Mouse (Mus musculus): Measurements from ENCODE around the gene Katnb1. TPM values are rescaled to one million over a fixed set of nuclear protein-coding genes. Genes with fewer than 3 reads are reported as not detected.
A peak's percentile ranks its signal among the peaks of the same experiment; 100 is the strongest.

The Katnb1 gene
- polyA plus RNA-seq, 1 experiment from 2014 or later: 29.5 TPM

GRCm38 (mm10) chr8:95081650-95082049 is 664 bp downstream of the Katnb1 start:
- Histone ChIP-seq H3K4me1 (ENCODE audit: insufficient read depth, low read length) (peaks cover 9% of the 10 kb centered on the region), H3K27ac (ENCODE audit: low read length) (peak overlapping the region; percentile 75; the same call in 1 of the 2 replicates), H3K9me3 (ENCODE audit: low read length) (no peaks in the 10 kb centered on the region), H3K4me2 (replicated peaks; ENCODE audit: low read depth, low read length) (peak overlapping the region; percentile 88), H3K36me3 (ENCODE audit: insufficient read depth, low read length) (0 out of 2 replicates have a peak, but pooled peaks cover 11% of the 10 kb centered on the region), H3K27me3 (ENCODE audit: insufficient read depth, low read length) (no peaks in the 10 kb centered on the region), H3K4me3 (ENCODE audit: low read length) (peak overlapping the region; percentile 89), H3K9ac (replicated peaks; ENCODE audit: low read length) (peak overlapping the region; percentile 84)
- 6% methylated on average over 11 of the region's 11 CpGs for WGBS
- ATAC-seq (ENCODE audit: low FRiP score, low TSS enrichment): no peak

DNA sequence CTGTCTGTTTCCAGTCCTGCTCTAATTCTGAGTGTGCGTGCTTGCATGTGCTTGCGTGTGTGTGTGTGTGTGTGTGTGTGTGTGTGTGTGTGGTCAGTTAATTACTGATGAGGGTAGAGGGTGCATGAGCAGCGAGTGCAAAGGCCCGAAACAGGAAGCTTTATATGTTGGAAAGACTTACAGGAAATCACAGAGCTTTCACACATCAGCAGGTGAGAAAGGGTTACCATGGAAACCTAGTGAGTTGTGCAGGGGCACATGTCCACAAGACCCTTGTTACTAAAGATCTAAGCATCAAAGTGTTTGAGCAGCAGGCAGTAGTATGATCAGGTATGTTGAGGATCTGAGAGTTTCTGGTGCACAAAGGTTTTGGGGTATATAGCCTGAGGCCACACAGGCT is 3.3 kb downstream of the Katnb1 start:
- ATAC-seq (ENCODE audit: low FRiP score, low TSS enrichment): no peak
- Histone ChIP-seq H3K9ac (replicated peaks; ENCODE audit: low read length) (no peak overlapping the region), H3K4me1 (ENCODE audit: insufficient read depth, low read length) (peaks cover 9% of the 10 kb centered on the region), H3K36me3 (ENCODE audit: insufficient read depth, low read length) (peaks cover 22% of the 10 kb centered on the region), H3K27me3 (ENCODE audit: insufficient read depth, low read length) (no peaks in the 10 kb centered on the region), H3K4me2 (replicated peaks; ENCODE audit: low read depth, low read length) (no peak overlapping the region), H3K9me3 (ENCODE audit: low read length) (no peaks in the 10 kb centered on the region), H3K4me3 (ENCODE audit: low read length) (no peak overlapping the region), H3K27ac (ENCODE audit: low read length) (no peak overlapping the region)
- WGBS: 91% methylated on average over 4 of the region's 4 CpGs

- Histone ChIP-seq H3K36me3 (ENCODE audit: insufficient read depth, low read length) (peaks cover 28% of the 10 kb centered on the region), H3K27me3 (ENCODE audit: insufficient read depth, low read length) (no peaks in the 10 kb centered on the region), H3K4me3 (ENCODE audit: low read length) (no peak overlapping the region), H3K27ac (ENCODE audit: low read length) (no peak overlapping the region), H3K9me3 (ENCODE audit: low read length) (no peaks in the 10 kb centered on the region), H3K9ac (replicated peaks; ENCODE audit: low read length) (no peak overlapping the region), H3K4me2 (replicated peaks; ENCODE audit: low read depth, low read length) (no peak overlapping the region), H3K4me1 (ENCODE audit: insufficient read depth, low read length) (peaks cover 9% of the 10 kb centered on the region)
- no peak for ATAC-seq (ENCODE audit: low FRiP score, low TSS enrichment)
- WGBS: 81% methylated on average over 10 of the region's 10 CpGs
Measured at GRCm38 (mm10) chr8:95084744-95085431, 3.9 kb downstream of the Katnb1 start.

DNA sequence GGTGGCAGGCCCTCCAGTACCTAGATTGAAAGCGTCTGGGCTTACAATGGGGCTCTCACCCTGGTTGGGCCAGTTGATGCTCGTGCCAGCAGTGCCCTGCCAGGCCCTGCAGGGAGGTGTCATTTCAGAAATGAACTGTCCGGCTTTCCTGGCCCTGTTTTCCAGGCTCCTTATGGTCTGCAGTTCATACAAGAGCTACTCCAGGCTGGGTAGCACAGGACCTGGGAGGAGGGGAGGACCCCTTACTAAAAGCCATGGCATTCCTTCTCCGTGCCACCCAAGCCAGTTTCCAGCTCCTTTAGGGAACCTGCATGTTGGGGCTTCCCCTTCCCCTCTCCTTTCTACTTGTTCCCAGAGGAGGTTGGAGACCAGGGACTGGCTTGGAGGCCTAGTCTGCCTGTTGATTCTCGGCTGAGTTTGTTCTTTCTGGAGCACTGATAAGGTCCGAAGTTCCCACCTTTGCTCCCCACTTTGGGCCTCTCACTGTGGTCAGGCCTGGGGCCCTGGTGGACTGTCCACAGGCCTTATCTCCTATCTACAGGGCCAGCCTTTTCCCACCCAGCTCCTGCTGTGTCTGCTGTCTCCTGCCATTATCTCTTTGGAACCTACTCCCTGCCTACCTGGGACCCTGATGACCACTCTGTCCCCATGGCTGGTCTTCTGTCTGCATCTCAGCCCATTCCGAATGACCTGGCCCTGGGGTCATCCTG is 4.6 kb downstream of the Katnb1 start:
- Histone ChIP-seq H3K27me3 (ENCODE audit: insufficient read depth, low read length) (no peaks in the 10 kb centered on the region), H3K4me2 (replicated peaks; ENCODE audit: low read depth, low read length) (no peak overlapping the region), H3K36me3 (ENCODE audit: insufficient read depth, low read length) (peaks cover 31% of the 10 kb centered on the region), H3K4me3 (ENCODE audit: low read length) (no peak overlapping the region), H3K9me3 (ENCODE audit: low read length) (no peaks in the 10 kb centered on the region), H3K27ac (ENCODE audit: low read length) (no peak overlapping the region), H3K9ac (replicated peaks; ENCODE audit: low read length) (no peak overlapping the region), H3K4me1 (ENCODE audit: insufficient read depth, low read length) (peaks cover 9% of the 10 kb centered on the region)
- no peak for ATAC-seq (ENCODE audit: low FRiP score, low TSS enrichment)
- WGBS: 91% methylated on average over 7 of the region's 7 CpGs

GRCm38 (mm10) chr8:95093574-95093973 is 12.6 kb downstream of the Katnb1 start:
- H3K4me2 ChIP-seq (replicated peaks; ENCODE audit: low read depth, low read length): no peak overlapping the region
- no peak overlapping the region for H3K27ac ChIP-seq (ENCODE audit: low read length)
- whole genome bisulfite sequencing: 86% methylated on average over 4 of the region's 4 CpGs
- H3K9ac ChIP-seq (replicated peaks; ENCODE audit: low read length): no peak overlapping the region
- H3K27me3 ChIP-seq (ENCODE audit: insufficient read depth, low read length): no peaks in the 10 kb centered on the region
- peaks cover 57% of the 10 kb centered on the region for H3K36me3 ChIP-seq (ENCODE audit: insufficient read depth, low read length)
- no peak overlapping the region for H3K4me3 ChIP-seq (ENCODE audit: low read length)
- H3K4me1 ChIP-seq (ENCODE audit: insufficient read depth, low read length): no peaks in the 10 kb centered on the region
- H3K9me3 ChIP-seq (ENCODE audit: low read length): no peaks in the 10 kb centered on the region
- no peak for ATAC-seq (ENCODE audit: low FRiP score, low TSS enrichment)

DNA sequence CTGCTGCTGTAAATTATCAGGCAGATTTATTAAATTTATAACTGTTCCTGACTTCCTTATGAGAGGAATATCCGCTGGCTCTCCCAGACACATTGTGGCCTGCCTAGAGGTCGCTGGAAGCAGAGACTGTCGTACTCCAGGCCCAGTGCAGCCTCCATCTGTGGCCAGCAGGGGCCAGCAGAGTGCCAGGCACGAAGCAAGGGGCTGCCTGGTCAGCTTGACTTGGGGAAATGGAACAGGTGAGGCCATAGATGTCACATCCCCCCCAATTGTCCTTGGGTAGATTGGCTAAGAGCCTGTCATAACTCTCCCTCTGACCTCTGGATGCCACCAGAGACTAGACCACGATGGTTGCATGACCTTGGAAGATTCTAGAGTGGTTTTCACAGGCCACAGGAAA is 18.0 kb downstream of the Katnb1 start:
- no peaks in the 10 kb centered on the region for H3K4me1 ChIP-seq (ENCODE audit: insufficient read depth, low read length)
- peak; percentile 65 for ATAC-seq (ENCODE audit: low FRiP score, low TSS enrichment)
- H3K9ac ChIP-seq (replicated peaks; ENCODE audit: low read length): no peak overlapping the region
- H3K4me3 ChIP-seq (ENCODE audit: low read length): no peak overlapping the region
- 18% methylated on average over 5 of the region's 5 CpGs for WGBS
- peaks cover 56% of the 10 kb centered on the region for H3K36me3 ChIP-seq (ENCODE audit: insufficient read depth, low read length)
- no peak overlapping the region for H3K27ac ChIP-seq (ENCODE audit: low read length)
- H3K4me2 ChIP-seq (replicated peaks; ENCODE audit: low read depth, low read length): no peak overlapping the region
- H3K9me3 ChIP-seq (ENCODE audit: low read length): no peaks in the 10 kb centered on the region
- H3K27me3 ChIP-seq (ENCODE audit: insufficient read depth, low read length): no peaks in the 10 kb centered on the region

DNA sequence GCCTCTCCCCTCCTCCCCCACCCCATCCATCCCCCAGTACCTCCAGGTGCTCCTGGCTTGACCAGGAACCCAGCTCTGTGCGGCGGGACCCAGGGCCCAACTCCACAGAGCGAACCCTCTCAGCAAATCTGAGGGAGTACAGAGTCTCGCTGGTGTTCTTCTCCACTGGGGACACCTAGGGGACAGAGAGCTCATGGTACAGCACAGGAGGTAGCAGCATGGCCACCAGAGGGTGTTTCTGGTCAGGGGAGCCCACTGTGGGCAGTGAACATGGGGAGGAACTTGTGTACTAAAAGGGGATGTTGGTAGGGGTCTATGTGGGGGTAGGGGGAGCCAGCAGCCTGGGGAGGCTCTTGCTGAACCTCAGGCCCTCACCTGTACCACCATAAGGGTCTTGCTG is 21.0 kb downstream of the Katnb1 start:
- no peak overlapping the region for H3K27ac ChIP-seq (ENCODE audit: low read length)
- WGBS: 74% methylated on average over 4 of the region's 4 CpGs
- H3K36me3 ChIP-seq (ENCODE audit: insufficient read depth, low read length): peaks cover 51% of the 10 kb centered on the region

DNA sequence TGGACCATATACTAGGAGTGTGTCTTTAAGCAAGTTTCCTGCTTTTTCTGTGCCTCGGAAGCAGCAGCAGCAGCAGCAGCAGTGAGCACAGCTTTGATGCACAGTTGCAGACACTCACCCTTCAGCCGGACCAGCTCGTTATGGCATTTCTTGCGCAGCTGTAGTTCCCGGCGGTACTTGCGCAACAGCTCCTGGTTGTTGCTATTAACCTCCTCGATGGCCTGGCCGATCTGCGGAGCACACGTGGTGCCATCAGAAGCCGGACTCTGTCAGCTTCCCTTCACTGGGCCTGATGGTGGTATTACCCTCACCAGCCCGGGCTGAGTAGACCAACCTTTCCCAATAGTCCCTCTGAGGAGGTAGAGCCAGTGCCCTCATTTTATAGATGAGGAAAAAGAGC is 26.3 kb downstream of the Katnb1 start:
- no peak overlapping the region for H3K4me3 ChIP-seq (ENCODE audit: low read length)
- no peak overlapping the region for H3K4me2 ChIP-seq (replicated peaks; ENCODE audit: low read depth, low read length)
- 92% methylated on average over 13 of the region's 13 CpGs for WGBS
- H3K36me3 ChIP-seq (ENCODE audit: insufficient read depth, low read length): peaks cover 25% of the 10 kb centered on the region
- ATAC-seq (ENCODE audit: low FRiP score, low TSS enrichment): no peak
- no peaks in the 10 kb centered on the region for H3K4me1 ChIP-seq (ENCODE audit: insufficient read depth, low read length)
- H3K9ac ChIP-seq (replicated peaks; ENCODE audit: low read length): no peak overlapping the region
- H3K27ac ChIP-seq (ENCODE audit: low read length): no peak overlapping the region
- no peaks in the 10 kb centered on the region for H3K27me3 ChIP-seq (ENCODE audit: insufficient read depth, low read length)
- H3K9me3 ChIP-seq (ENCODE audit: low read length): no peaks in the 10 kb centered on the region

More for the DNA sequence above, 21.0 kb downstream of the Katnb1 start:
- no peaks in the 10 kb centered on the region for H3K9me3 ChIP-seq (ENCODE audit: low read length)
- H3K4me2 ChIP-seq (replicated peaks; ENCODE audit: low read depth, low read length): no peak overlapping the region
- H3K4me1 ChIP-seq (ENCODE audit: insufficient read depth, low read length): no peaks in the 10 kb centered on the region
- H3K27me3 ChIP-seq (ENCODE audit: insufficient read depth, low read length): no peaks in the 10 kb centered on the region
- no peak overlapping the region for H3K9ac ChIP-seq (replicated peaks; ENCODE audit: low read length)
- H3K4me3 ChIP-seq (ENCODE audit: low read length): no peak overlapping the region
- no peak for ATAC-seq (ENCODE audit: low FRiP score, low TSS enrichment)

GRCm38 (mm10) chr8:95112594-95112993 is 31.6 kb downstream of the Katnb1 start:
- Histone ChIP-seq H3K9me3 (ENCODE audit: low read length) (no peaks in the 10 kb centered on the region), H3K4me1 (ENCODE audit: insufficient read depth, low read length) (no peaks in the 10 kb centered on the region), H3K27me3 (ENCODE audit: insufficient read depth, low read length) (no peaks in the 10 kb centered on the region), H3K27ac (ENCODE audit: low read length) (no peak overlapping the region), H3K4me3 (ENCODE audit: low read length) (no peak overlapping the region), H3K9ac (replicated peaks; ENCODE audit: low read length) (no peak overlapping the region), H3K4me2 (replicated peaks; ENCODE audit: low read depth, low read length) (no peak overlapping the region), H3K36me3 (ENCODE audit: insufficient read depth, low read length) (peaks cover 9% of the 10 kb centered on the region; the same call in 1 of the 2 replicates)
- ATAC-seq (ENCODE audit: low FRiP score, low TSS enrichment): no peak
- 89% methylated on average over 3 of the region's 3 CpGs for WGBS

DNA sequence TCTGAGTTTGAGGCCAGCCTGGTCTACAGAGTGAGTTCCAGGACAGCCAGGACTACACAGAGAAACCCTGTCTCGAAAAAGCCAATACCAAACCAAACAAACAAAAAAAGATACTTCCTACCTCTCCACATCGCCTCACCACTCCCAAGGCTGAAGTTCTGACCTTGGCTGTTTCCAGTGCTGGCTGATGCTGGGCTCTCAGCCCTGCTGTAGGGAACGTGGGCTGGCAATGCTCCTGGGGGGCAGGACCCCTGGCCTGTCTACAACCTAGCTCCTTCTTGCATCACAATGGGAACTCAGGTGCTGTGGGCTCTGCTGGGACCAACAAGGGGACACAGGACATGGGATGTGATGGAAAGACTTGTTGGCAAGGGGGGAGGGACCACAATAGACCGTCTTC is 32.1 kb downstream of the Katnb1 start:
- 87% methylated on average over 4 of the region's 4 CpGs for WGBS
- ATAC-seq (ENCODE audit: low FRiP score, low TSS enrichment): 0 out of 2 replicates have a peak, but pooled peaks have one; percentile 15
- Histone ChIP-seq H3K27ac (ENCODE audit: low read length) (no peak overlapping the region), H3K9me3 (ENCODE audit: low read length) (no peaks in the 10 kb centered on the region), H3K4me1 (ENCODE audit: insufficient read depth, low read length) (no peaks in the 10 kb centered on the region), H3K36me3 (ENCODE audit: insufficient read depth, low read length) (peaks cover 6% of the 10 kb centered on the region; the same call in 1 of the 2 replicates), H3K4me3 (ENCODE audit: low read length) (no peak overlapping the region), H3K4me2 (replicated peaks; ENCODE audit: low read depth, low read length) (no peak overlapping the region), H3K27me3 (ENCODE audit: insufficient read depth, low read length) (no peaks in the 10 kb centered on the region), H3K9ac (replicated peaks; ENCODE audit: low read length) (no peak overlapping the region)
